Mouse (Mus musculus) lung, postnatal 0 days (tissue): ENCODE data around the gene Washc4.

Experiments used
- CTCF ChIP-seq: IDR thresholded peaks from 2 replicates; pipeline ENCODE4 v1.5.1; 2016; ENCODE audit warnings: antibody characterized with exemption, mild to moderate bottlenecking
- EP300 ChIP-seq: IDR thresholded peaks from 2 replicates; pipeline ENCODE4 v1.6.1; 2016; ENCODE audit warnings: antibody characterized with exemption, mild to moderate bottlenecking, control low read depth

DNA sequence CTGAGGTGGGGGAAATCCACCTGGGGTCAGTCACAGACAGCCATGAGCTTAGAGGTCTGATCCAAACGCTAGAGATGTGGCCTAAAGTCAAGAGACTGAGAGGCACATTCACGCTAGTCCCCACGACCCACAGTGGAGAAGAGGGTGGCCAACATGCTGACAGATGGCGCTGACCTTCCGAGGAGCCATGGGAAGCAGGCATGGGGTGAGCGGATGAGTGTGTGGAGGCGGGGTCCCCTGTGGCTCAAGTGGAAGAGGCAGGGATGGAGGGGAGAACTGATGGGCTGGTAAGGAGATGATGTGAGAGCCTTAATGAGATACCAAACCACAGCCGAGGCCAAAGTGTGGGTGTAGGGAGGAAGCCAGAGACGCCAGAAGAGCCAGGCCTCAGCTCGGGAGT lies 88.2 kb downstream of the Washc4 start:
- TF ChIP-seq EP300 (no peak), CTCF (no peak)
